Mouse (Mus musculus) neutrophil, adult 5-6 weeks (primary cell): Measurements from ENCODE around the gene Pik3cg. TPM values are rescaled to one million over a fixed set of nuclear protein-coding genes. Genes with fewer than 3 reads are reported as not detected.

ENCODE experiments used
- ATAC-seq: fragments of 151-379, 151-347 bp; 2 replicates; pipeline ENCODE4 v1.8.0; 2017; ENCODE audit warnings: mild to moderate bottlenecking, moderate TSS enrichment; ENCODE audit not compliant: insufficient number of reproducible peaks, poor library complexity, low FRiP score, severe bottlenecking; ENCODE audit errors: extremely low read depth
- total RNA-seq: library from RNA; stranded (forward); fragments of 200-1000 nt; gene quantifications from 2 replicates; pipeline ENCODE4 v1.2.3, GENCODE M21; 2017

The Pik3cg gene
- total RNA-seq, 1 experiment from 2014 or later, result 68.0 TPM

DNA sequence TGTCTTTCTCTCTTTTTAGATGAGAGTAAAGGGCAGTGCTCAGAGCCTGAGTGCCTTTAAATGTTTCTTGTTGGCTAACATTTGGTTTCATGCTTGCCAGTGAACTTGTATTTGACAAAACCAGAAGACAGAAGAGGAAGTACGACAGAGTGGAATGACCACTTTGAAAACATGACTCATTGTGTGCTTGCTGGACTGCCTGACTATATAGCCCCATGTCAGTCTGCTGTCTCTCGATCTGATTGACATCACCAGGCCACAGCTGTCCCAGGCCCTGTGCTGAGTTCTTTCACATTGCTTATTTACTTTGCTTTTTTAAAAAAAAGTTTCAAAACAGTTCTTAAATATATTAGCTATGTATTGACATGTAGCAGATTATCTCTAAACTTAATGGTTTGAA lies 44.8 kb downstream of the Pik3cg start:
- peak; percentile 90 for ATAC-seq

DNA sequence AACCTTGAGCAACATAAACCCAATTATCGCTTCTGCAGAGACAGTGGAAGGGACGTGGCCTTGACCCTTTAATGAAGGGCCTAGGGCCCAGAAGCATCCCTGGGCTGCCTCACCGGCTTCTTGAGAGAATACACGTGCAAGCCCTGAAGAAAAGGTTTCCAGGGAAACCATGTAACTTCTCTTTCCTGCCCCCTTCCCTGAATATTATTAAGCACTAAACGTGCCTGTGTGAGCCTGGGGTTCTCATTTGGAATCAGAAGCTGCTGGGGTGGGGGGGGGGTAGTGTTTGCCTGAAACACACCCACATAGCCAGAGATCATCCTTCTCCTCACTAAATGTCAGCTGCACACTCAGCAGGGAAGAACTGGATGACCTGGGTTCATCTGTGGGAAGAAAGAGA lies 49.7 kb downstream of the Pik3cg start:
- no peak for ATAC-seq

DNA sequence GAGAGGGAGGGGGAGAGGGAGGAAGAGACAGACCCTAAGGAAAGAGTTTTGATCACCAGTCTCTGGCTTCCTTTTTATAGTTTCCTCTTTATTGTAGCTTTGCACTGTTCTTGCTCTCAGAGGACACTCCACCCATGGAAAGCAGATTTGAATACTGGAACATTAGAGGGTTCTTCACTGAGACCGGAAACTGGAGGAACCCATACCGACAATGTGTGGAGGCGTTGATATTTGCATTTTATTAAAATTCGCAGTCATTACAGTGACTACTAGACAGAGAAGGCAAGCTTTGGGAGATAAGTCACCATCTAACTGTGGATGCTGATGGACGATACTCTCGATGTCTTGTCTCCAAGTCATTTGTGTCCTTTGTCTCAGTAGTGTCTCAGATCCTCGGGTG lies 61.9 kb downstream of the Pik3cg start:
- ATAC-seq, result no peak

DNA sequence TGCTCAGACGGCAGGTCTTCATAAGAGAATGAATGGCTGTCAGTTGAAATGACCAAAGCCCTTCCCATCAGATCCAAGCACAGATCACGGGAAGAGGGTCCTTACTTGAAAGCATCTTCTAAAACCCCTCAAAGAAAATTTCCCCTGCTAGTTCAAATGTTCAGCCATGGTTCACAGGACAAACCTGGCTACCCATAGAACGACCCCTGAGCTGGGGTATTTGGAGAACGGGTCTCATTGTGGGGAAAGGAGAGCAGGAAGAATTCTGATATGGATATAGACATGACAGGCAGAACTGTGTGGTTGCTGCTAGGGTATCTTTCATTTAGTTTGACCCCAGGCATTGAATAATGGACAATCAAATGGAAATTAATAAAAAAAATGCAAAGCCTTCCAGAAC lies 62.8 kb downstream of the Pik3cg start:
- ATAC-seq, result no peak

DNA sequence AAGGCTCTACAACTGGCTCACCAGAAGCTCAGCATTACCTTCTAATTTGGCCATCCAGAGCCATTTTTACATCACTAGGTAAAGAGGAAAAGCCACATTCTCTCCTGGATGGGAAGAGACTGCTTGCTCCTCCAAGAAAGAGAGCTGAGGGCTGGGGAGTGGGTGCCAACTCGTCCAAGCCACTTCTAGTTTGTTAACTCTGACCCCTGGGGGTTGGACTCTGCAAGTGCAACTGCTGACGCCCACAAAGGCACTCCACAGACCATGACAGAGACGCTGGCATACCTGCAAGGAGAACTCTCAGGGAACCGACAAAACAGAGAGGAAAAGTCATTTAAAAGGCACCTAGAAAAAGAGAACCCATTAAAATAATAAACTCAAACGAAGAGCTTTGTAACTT lies 63.9 kb downstream of the Pik3cg start:
- ATAC-seq, result peak; percentile 88

DNA sequence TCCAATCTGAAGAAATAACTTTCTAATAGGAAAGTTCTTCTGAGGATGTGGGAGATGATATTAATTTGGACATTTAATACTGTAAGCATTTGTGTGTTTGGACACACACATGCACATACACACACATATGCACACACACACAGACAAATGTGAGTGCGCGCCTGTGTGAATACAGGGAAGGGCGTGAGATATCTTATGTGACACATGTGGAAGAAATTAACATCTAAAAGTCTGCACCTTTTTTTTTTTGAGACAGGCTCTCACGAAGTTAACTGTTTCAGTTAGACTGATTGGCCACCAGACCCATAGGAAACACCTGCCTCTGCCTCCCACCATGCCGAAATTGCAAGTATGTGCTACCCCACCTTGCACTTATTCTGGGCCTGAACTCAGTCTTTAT lies 64.7 kb downstream of the Pik3cg start:
- ATAC-seq, result no peak

DNA sequence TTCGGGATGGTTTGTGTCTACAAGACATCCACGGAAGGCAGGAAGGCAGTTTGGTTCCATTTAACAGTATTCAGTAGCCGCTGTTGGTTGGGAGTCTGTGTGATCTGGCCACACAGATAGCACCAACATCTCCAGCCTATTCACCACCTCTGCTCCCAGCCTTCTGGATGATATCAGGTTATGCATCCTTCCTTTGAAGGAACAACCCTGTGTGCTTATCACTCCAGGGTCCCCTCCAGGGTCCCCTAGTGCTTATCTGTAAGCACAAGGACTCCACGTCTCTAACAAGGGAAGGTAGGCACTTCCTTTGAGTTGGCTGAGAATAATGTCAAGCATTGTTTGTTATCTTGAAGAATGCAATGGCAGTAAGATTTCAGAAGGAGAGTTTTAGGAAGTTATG lies 65.3 kb downstream of the Pik3cg start:
- no peak for ATAC-seq

DNA sequence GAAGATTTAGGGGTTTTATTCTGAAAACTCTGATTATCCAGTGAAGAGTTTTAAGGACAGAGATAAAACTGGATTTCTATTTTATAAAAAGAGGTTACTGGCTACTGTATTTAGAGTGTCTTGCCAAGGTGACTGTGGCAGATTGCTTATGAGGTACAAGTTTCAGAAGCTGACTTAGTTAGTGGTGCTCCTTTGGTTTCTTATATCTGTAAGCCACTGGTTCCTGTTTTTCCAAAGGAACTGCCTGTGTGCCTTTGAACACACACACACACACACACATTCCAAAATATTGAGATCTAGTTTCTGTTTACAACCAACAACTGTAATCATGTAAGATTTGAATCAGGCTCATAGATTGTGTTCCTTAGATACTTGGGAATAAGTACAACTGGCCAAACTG lies 66.7 kb downstream of the Pik3cg start:
- ATAC-seq, result no peak

DNA sequence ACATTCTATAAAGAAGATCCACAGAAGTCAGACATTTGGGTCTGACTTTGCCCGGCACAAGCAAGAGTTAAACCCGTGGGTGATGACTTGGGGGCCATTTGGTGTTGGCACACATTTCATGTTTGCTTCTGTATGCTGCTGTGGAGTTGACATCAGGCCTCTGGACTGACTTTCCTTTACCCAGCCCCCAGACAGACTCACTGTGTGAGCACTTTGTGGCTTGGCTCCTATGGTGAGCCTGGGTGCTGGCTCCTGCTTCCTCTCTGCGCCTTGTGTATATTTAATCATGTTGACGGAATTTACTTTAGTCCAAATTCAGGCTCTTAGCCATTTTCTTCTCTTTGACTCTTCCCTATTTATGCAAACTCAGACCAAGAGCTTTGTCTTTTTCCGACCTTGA lies 69.6 kb downstream of the Pik3cg start:
- no peak for ATAC-seq

DNA sequence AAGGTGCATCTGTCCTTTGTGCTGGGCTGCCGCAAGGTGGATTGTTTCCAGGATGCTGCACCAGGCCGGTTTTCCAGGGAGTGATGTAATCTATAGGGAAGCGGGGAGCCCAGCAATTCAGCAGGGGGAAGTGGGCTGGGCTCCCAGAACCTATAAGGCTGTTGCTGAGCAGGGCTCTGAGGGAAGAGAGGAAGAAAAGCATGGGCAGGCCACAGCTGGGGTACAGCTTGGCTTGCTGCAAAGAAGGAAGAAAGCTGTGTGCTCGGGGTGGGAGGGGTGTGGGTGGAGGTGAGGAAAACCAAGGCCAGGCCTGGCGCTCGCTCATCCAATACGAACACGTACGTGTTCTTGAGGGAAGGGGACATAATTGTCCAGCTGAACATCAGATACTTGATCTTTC lies 70.1 kb downstream of the Pik3cg start:
- no peak for ATAC-seq

DNA sequence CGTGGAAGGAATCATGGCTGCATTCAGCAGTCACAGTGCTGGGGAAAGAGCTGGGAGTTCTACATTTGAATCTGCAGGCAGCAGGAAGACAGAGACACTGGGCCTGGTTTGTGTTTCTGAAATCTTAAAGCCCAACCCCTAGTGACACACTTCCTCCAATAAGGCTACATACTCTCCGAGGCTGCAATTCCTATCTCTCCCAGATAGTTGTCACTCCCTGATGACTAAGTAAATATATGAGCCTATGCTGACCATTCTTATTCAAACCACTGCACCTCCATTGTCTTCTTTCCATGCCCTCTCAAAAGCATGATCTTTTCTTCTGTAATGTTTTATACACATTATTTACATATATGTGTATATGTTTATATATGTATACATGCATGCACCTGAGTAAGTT lies 70.9 kb downstream of the Pik3cg start:
- no peak for ATAC-seq

DNA sequence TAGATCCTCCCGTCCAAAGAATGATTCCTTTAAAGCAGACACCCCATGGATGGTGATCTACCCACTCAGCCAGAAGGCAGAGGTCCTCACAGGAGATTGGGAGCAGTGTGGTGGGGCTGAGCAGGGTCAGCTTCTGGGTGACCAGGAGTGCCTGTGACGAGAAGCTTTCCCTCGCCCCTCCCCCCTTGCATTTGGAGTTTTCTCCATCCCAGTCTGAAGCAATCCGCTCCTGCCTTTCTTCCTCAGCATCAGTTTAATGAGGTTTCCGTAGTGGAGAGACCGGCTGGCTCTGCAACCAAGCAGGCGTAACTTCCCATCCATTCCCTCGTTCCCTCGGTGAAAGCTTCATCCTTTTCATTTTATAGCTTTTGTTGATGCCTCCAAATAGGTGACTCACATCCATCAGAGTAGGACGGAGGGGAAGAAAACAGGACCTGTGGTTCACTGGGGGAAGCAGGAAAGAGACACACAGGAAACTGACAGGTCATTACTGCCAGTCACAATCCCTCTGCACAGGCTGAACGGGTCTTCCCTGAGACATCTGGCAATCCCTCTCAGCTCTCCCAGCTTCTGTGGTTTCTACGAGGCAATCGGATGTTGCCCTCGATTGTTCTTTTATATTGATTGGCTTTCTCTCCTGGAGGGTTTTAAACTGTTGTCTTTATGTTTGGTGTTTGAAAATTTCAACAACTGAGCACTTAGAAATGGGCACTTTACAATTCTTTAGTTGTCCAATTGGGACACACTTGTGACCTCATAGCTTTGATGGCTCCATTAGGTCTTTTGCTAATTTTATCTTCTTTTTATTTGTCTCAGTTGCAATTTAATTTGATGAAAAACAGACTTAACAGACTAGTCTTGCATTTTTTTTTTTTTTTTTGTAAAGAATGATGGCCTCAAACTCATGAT lies 80.6 kb downstream of the Pik3cg start:
- ATAC-seq, result no peak

DNA sequence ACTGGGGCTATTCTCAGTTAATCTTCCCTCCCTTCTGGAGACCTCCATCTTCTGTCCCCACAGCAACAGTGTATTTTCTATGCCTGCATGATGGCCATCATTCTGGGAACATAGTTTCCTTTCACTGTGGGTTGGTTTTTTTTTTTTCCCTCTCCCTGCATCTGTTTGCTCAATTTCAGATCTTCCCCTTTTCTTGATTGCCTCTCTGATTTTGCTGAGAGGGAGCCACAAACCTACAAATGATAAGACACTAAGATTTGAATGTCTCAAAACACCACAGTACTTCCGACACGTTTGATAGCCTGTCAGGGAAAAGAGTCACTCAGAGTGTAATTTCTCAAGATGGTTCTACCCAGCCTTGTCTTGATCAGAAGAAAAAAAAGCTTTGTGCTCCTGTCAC lies 81.3 kb downstream of the Pik3cg start:
- no peak for ATAC-seq

DNA sequence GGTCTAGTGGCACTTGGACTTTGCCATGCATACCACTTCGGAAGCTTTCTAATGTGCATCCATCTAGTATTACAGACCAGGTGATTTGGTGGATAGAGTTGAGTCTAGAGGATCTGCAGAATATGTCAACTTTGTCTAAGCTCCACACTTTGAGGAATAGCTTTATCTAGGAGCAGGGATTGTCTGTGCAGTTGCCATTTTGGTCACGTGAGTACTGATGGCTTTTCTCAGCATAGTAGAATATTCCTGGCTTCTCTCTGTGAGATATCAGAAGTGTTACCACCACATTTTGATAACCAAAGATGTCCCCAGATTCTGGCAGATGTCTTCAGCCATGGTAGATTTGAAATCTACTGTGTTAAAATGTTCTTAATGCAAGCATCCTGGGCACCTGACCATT lies 84.0 kb downstream of the Pik3cg start:
- no peak for ATAC-seq

DNA sequence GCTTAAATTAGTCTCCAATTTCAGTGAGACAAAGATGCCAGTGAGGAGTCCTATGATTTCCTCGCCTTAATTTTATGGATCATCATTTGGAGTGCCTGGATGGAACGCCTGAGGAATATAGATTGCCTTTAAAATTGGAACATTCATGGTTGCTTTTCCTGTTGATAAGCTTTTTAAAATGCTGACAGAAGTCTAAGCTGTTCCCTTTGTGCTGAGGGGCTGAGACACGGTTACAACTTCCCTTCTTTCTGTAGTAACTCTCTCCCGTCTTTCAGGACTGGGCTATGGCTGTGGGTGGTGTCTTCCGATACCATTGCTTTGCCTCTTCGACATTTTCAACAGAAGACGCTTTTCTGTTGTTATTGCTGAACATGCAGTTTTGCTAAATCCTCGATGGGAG lies 84.4 kb downstream of the Pik3cg start:
- no peak for ATAC-seq

DNA sequence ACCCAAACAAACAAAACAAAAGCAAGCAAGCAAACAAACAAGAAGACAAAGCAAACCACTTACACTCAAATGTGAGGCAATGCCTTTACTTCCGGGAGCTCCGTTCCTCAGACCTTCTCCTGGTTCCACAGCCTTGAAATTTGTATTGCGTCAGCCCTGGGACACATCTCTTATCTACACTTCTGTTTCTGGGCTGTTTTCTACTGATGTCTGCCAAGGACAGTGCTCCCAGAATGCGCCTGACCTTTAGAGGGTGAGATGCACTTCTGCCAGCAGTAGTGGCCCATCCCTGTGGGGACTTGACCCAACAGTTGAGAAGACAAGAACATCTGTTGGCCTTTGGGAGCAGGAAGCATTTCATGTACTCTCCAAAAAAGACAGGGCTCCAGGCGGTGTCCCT lies 84.9 kb downstream of the Pik3cg start:
- ATAC-seq, result no peak

Other genes starting within 250 kb of the Pik3cg start
- 39.8 and 41.3 TPM in 2 replicates for gene Prkar2b, start 147.4 kb downstream of the Pik3cg start, total RNA-seq
- 34.9 and 35.8 TPM in 2 replicates for gene Ccdc71l, start 170.0 kb upstream of the Pik3cg start, total RNA-seq